Mouse (Mus musculus): ENCODE measurements around the gene Errfi1.

DNA sequence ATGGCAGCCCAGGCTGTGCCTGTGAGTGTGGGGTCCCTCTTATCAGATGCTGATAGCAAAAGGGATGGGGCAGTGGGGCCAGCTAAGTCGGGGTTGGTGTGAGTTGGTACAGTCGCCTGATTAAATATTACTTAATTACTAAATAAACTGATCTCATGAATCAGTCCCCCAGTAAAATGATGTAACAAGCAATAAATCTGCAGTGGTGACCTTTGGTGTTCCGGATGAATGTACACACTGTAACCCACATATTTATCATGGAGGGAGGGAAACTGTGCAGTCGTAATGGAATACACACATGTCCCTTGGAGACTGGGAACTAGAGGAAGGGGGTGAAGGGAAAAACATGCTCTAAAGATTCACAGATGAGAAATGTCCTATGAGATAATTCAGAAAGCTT lies 38.6 kb upstream of the Errfi1 start:
- TF ChIP-seq CTCF (IDR thresholded peaks at IDR 0.05; ENCODE audit: borderline replicate concordance, insufficient read depth, low read length): no peak
- TF ChIP-seq POLR2A (IDR thresholded peaks at IDR 0.05; ENCODE audit: low read depth, low read length): no peak
